Mouse (Mus musculus): ENCODE measurements around the gene Gm47189.
"Not testable (repeated sequence)": the region's sequence is repeated elsewhere in the genome, so short reads cannot be mapped to it uniquely, and the experiment has no call there.

GRCm38 (mm10) chr14:41772341-41772740, at the start of gene Gm47189:
- TF ChIP-seq CTCF (IDR thresholded peaks at IDR 0.05; ENCODE audit: control insufficient read depth, insufficient read depth, insufficient read length); MAX (IDR thresholded peaks at IDR 0.05); USF1 (IDR thresholded peaks at IDR 0.05; ENCODE audit: low read depth); MYOG (IDR thresholded peaks at IDR 0.05; ENCODE audit: control insufficient read depth, extremely low read depth, insufficient read length): not testable (repeated sequence)

Measured in C2C12 (cell line).